Mouse (Mus musculus): ENCODE results near the gene Mocs1. TPM values are rescaled to one million over a fixed set of nuclear protein-coding genes. Genes with fewer than 3 reads are reported as not detected.

Mocs1 gene
- total RNA-seq (2023), result 31.2 TPM

GRCm38 (mm10) chr17:49428239-49428688 is at the start of gene Mocs1:
Gene Mocs1 (plus strand): TSS chr17:49428362.

Other genes with a start within 250 kb of the Mocs1 start
- not detected for gene Daam2, start 136.0 kb downstream of the Mocs1 start, total RNA-seq (2023)
- not detected for gene Kif6, start 186.8 kb downstream of the Mocs1 start, total RNA-seq (2023)

Measured in CD4-positive naive resting alpha-beta T cell, adult 57 days (primary cell).